11 mouse cellular contexts compared by ENCODE assay signal in genomic region chr11:84749490-84750349, GRCm38 (mm10).
DNase-seq lines count a peak whose midpoint lies in the region; ATAC-seq lines count a peak whose summit lies in the region.
"Had no signal": no experiment of that assay in that cellular context is flagged by ENCODE, and none has a peak within 500 bp of the region (broad histone marks: within the 10 kb centered on the region; RNA-seq: fewer than 3 reads in every experiment).

No protein-coding gene starts in this region.

- 29% methylated on average over 12 of the region's 12 CpGs for WGBS in forebrain, embryonic 14.5 days
- 45% methylated on average over 12 of the region's 12 CpGs for WGBS in forebrain, embryonic 11.5 days
- 38% methylated on average over 12 of the region's 12 CpGs for WGBS in limb, embryonic 13.5 days
- 45% methylated on average over 12 of the region's 12 CpGs for WGBS in limb, embryonic 10.5 days
- WGBS in embryonic facial prominence, embryonic 14.5 days, result 33% methylated on average over 11 of the region's 12 CpGs

- H3K27ac ChIP-seq in forebrain, embryonic 14.5 days (ENCODE audit: low read depth, low read length), result no peak overlapping the region
- H3K27ac ChIP-seq in forebrain, embryonic 11.5 days (ENCODE audit: low read depth, low read length), result no peak overlapping the region
- H3K27ac ChIP-seq in limb, embryonic 13.5 days, result no peak overlapping the region
- H3K27ac ChIP-seq in limb, embryonic 10.5 days, result no peak overlapping the region
- no peak overlapping the region for H3K27ac ChIP-seq in embryonic facial prominence, embryonic 14.5 days (replicated peaks; ENCODE audit: low read depth, low read length)
- H3K27ac ChIP-seq: macrophage had no signal

- H3K4me1 ChIP-seq in forebrain, embryonic 14.5 days (ENCODE audit: control insufficient read depth, insufficient read depth, low read length), result no peaks in the 10 kb centered on the region
- H3K4me1 ChIP-seq in forebrain, embryonic 11.5 days (replicated peaks; ENCODE audit: control insufficient read depth, insufficient read depth, low read length), result peaks cover 10% of the 10 kb centered on the region; the same call in 1 of the 2 replicates
- peaks cover 4% of the 10 kb centered on the region; the same call in 1 of the 2 replicates for H3K4me1 ChIP-seq in limb, embryonic 13.5 days
- H3K4me1 ChIP-seq in limb, embryonic 10.5 days, result peaks cover 29% of the 10 kb centered on the region
- H3K4me1 ChIP-seq in embryonic facial prominence, embryonic 14.5 days (ENCODE audit: control insufficient read depth, insufficient read depth, low read length), result peaks cover 4% of the 10 kb centered on the region; the same call in 1 of the 2 replicates

- no peaks in the 10 kb centered on the region for H3K36me3 ChIP-seq in forebrain, embryonic 14.5 days (ENCODE audit: control insufficient read depth, insufficient read depth, low read length)
- no peaks in the 10 kb centered on the region for H3K36me3 ChIP-seq in forebrain, embryonic 11.5 days (ENCODE audit: control insufficient read depth, insufficient read depth, low read length)
- no peaks in the 10 kb centered on the region for H3K36me3 ChIP-seq in limb, embryonic 13.5 days
- H3K36me3 ChIP-seq in limb, embryonic 10.5 days, result no peaks in the 10 kb centered on the region
- no peaks in the 10 kb centered on the region for H3K36me3 ChIP-seq in embryonic facial prominence, embryonic 14.5 days (ENCODE audit: control insufficient read depth, insufficient read depth, low read length)

- no peak overlapping the region for H3K9ac ChIP-seq in forebrain, embryonic 14.5 days (ENCODE audit: low read length)
- no peak overlapping the region for H3K9ac ChIP-seq in forebrain, embryonic 11.5 days (ENCODE audit: low read length)
- H3K9ac ChIP-seq in limb, embryonic 13.5 days, result no peak overlapping the region
- no peak overlapping the region for H3K9ac ChIP-seq in embryonic facial prominence, embryonic 14.5 days (ENCODE audit: low read depth, low read length)

- no peak overlapping the region for H3K4me3 ChIP-seq in forebrain, embryonic 14.5 days (ENCODE audit: low read depth, low read length)
- no peak overlapping the region for H3K4me3 ChIP-seq in forebrain, embryonic 11.5 days (ENCODE audit: low read depth, low read length)
- H3K4me3 ChIP-seq in limb, embryonic 13.5 days, result no peak overlapping the region
- no peak overlapping the region for H3K4me3 ChIP-seq in limb, embryonic 10.5 days
- H3K4me3 ChIP-seq in embryonic facial prominence, embryonic 14.5 days (ENCODE audit: low read depth, low read length), result no peak overlapping the region
- H3K4me3 ChIP-seq: myocyte had no signal

- DNase-seq in forebrain, embryonic 14.5 days (ENCODE audit: low spot score), result peak; percentile 42
- DNase-seq in forebrain, embryonic 11.5 days (ENCODE audit: low spot score), result no peak
- no peak for DNase-seq in limb, embryonic 10.5 days (ENCODE audit: low spot score)
- peak; percentile 38 for DNase-seq in MEL-GATA-1-ER (ENCODE audit: extremely low read depth, low read depth)
- peak; percentile 59 for DNase-seq in embryonic facial prominence, embryonic 14.5 days (ENCODE audit: low spot score)
- no peak for DNase-seq in frontal cortex, postnatal 25 days (ENCODE audit: low spot score in 2 of 2)
- DNase-seq in adipocyte (ENCODE audit: low spot score), result no peak
- DNase-seq: kidney, adult 18-20 months had no signal

- H3K27me3 ChIP-seq in forebrain, embryonic 14.5 days (replicated peaks; ENCODE audit: control insufficient read depth, insufficient read depth, low read length), result 0 out of 2 replicates have a peak, but pooled peaks cover 6% of the 10 kb centered on the region
- no peaks in the 10 kb centered on the region for H3K27me3 ChIP-seq in forebrain, embryonic 11.5 days (ENCODE audit: control insufficient read depth, insufficient read depth, low read length)
- peaks cover 7% of the 10 kb centered on the region; the same call in 1 of the 2 replicates for H3K27me3 ChIP-seq in limb, embryonic 13.5 days
- peaks cover 4% of the 10 kb centered on the region; the same call in 1 of the 2 replicates for H3K27me3 ChIP-seq in limb, embryonic 10.5 days (ENCODE audit: low read depth, poor library complexity, severe bottlenecking)
- H3K27me3 ChIP-seq in embryonic facial prominence, embryonic 14.5 days (replicated peaks; ENCODE audit: control insufficient read depth, insufficient read depth, low read length), result no peaks in the 10 kb centered on the region

- H3K9me3 ChIP-seq in forebrain, embryonic 14.5 days (replicated peaks; ENCODE audit: control insufficient read depth, low read length), result no peaks in the 10 kb centered on the region
- no peaks in the 10 kb centered on the region for H3K9me3 ChIP-seq in forebrain, embryonic 11.5 days (ENCODE audit: control insufficient read depth, low read length)
- H3K9me3 ChIP-seq in limb, embryonic 13.5 days, result no peaks in the 10 kb centered on the region
- H3K9me3 ChIP-seq in limb, embryonic 10.5 days (replicated peaks), result no peaks in the 10 kb centered on the region
- H3K9me3 ChIP-seq in embryonic facial prominence, embryonic 14.5 days (ENCODE audit: control insufficient read depth, low read length), result no peaks in the 10 kb centered on the region

- ATAC-seq in forebrain, embryonic 14.5 days, result no peak
- ATAC-seq in forebrain, embryonic 11.5 days (replicated peaks; ENCODE audit: low FRiP score), result no peak
- ATAC-seq in limb, embryonic 13.5 days (ENCODE audit: low FRiP score, low read depth), result 0 out of 2 replicates have a peak, but pooled peaks have one; percentile 19
- peak; percentile 44; the same call in 1 of the 2 replicates for ATAC-seq in embryonic facial prominence, embryonic 14.5 days (ENCODE audit: low read depth)

- no peak overlapping the region for H3K4me2 ChIP-seq in forebrain, embryonic 14.5 days (ENCODE audit: low read length)
- H3K4me2 ChIP-seq in forebrain, embryonic 11.5 days (ENCODE audit: low read depth, low read length, severe bottlenecking), result no peak overlapping the region
- H3K4me2 ChIP-seq in limb, embryonic 13.5 days (replicated peaks), result no peak overlapping the region
- H3K4me2 ChIP-seq in embryonic facial prominence, embryonic 14.5 days (ENCODE audit: low read depth, low read length), result no peak overlapping the region

Comparison
In these comparisons a context has a peak if more than half of its experiments do, and no peak if none do; other contexts are left out.
1. DNase-seq: peak in forebrain, embryonic 14.5 days (single experiment), MEL-GATA-1-ER (single experiment) and embryonic facial prominence, embryonic 14.5 days (single experiment); none in forebrain, embryonic 11.5 days (single experiment), limb, embryonic 10.5 days (single experiment), frontal cortex, postnatal 25 days (0 of 2) and adipocyte (single experiment).
2. ATAC-seq: peak in limb, embryonic 13.5 days (single experiment) and embryonic facial prominence, embryonic 14.5 days (single experiment); none in forebrain, embryonic 14.5 days (single experiment) and forebrain, embryonic 11.5 days (single experiment).